Mouse (Mus musculus) heart, embryonic 12.5 days (tissue): ENCODE measurements around the gene Cep55. TPM values are rescaled to one million over a fixed set of nuclear protein-coding genes. Genes with fewer than 3 reads are reported as not detected.

Source experiments
- ATAC-seq: fragments of 200-750 bp; cut with Nextera tagmentation; 2 replicates; pipeline ENCODE4 v1.8.0; 2017; ENCODE audit warnings: moderate TSS enrichment, moderate library complexity; ENCODE audit not compliant: insufficient number of reproducible peaks, low FRiP score
- H3K27ac ChIP-seq: fragments of 300-500 bp; sonication (generic); 2 replicates; pipeline ENCODE4 v1.5.1; 2016; ENCODE audit warnings: mild to moderate bottlenecking, moderate library complexity; ENCODE audit not compliant: poor library complexity, severe bottlenecking
- H3K27me3 ChIP-seq: fragments of 300-500 bp; sonication (generic); replicated peaks from 2 replicates; pipeline ENCODE4 v1.6.1; 2016; ENCODE audit warnings: mild to moderate bottlenecking, moderate library complexity
- H3K36me3 ChIP-seq: fragments of 300-500 bp; sonication (generic); 2 replicates; pipeline ENCODE4 v1.6.1; 2016; ENCODE audit warnings: mild to moderate bottlenecking, moderate library complexity
- H3K4me1 ChIP-seq: fragments of 300-500 bp; sonication (generic); replicated peaks from 2 replicates; pipeline ENCODE4 v1.6.1; 2016; ENCODE audit warnings: mild to moderate bottlenecking
- H3K4me2 ChIP-seq: fragments of 300-500 bp; sonication (generic); 2 replicates; pipeline ENCODE4 v1.6.1; 2016; ENCODE audit warnings: mild to moderate bottlenecking, moderate library complexity
- H3K4me3 ChIP-seq: fragments of 300-500 bp; sonication (generic); 2 replicates; pipeline ENCODE4 v1.5.1; 2016; ENCODE audit warnings: mild to moderate bottlenecking
- H3K9ac ChIP-seq: fragments of 300-500 bp; sonication (generic); 2 replicates; pipeline ENCODE4 v1.6.1; 2016; ENCODE audit warnings: mild to moderate bottlenecking, moderate library complexity
- H3K9me3 ChIP-seq: fragments of 300-500 bp; sonication (generic); replicated peaks from 2 replicates; pipeline ENCODE4 v1.6.1; 2016; ENCODE audit warnings: mild to moderate bottlenecking, moderate library complexity
- WGBS: fragments of 180-500 bp; shearing (Covaris S2); methylation state at CpG from one replicate; pipeline ENCODE4 v1.1.7; 2016; 5-methylcytosine and 5-hydroxymethylcytosine counted together
- polyA plus RNA-seq: library from polyadenylated mRNA; unstranded; fragments of >200 nt; fragmentation: Nextera tagmentation; extraction: Ambion mirVana; gene quantifications from 2 replicates; pipeline ENCODE4 v1.2.1, GENCODE M21; 2016

Cep55 gene
- polyA plus RNA-seq, 1 experiment from 2014 or later: 34.5 TPM

GRCm38 (mm10) chr19:38076251-38076650 is 21.4 kb downstream of the Cep55 start:
- Histone ChIP-seq H3K9ac (no peak overlapping the region), H3K36me3 (peaks cover 25% of the 10 kb centered on the region), H3K4me1 (no peaks in the 10 kb centered on the region; the same call in 1 of the 2 replicates), H3K9me3 (no peaks in the 10 kb centered on the region), H3K4me3 (no peak overlapping the region), H3K27me3 (no peaks in the 10 kb centered on the region), H3K4me2 (no peak overlapping the region), H3K27ac (no peak overlapping the region)
- WGBS: 59% methylated on average over 2 of the region's 2 CpGs
- ATAC-seq: no peak

- 75% methylated on average over 3 of the region's 3 CpGs for WGBS
- H3K4me1 ChIP-seq: no peaks in the 10 kb centered on the region; the same call in 1 of the 2 replicates
- no peaks in the 10 kb centered on the region for H3K9me3 ChIP-seq
- H3K9ac ChIP-seq: no peak overlapping the region
- no peak for ATAC-seq
- H3K36me3 ChIP-seq: peaks cover 10% of the 10 kb centered on the region
- H3K4me2 ChIP-seq: no peak overlapping the region
- H3K4me3 ChIP-seq: no peak overlapping the region
- H3K27ac ChIP-seq: no peak overlapping the region
- no peaks in the 10 kb centered on the region for H3K27me3 ChIP-seq
Measured at GRCm38 (mm10) chr19:38077851-38078540, 23.2 kb downstream of the Cep55 start.

- Histone ChIP-seq H3K9ac (no peak overlapping the region), H3K4me1 (no peaks in the 10 kb centered on the region; the same call in 1 of the 2 replicates), H3K4me3 (no peak overlapping the region), H3K36me3 (no peaks in the 10 kb centered on the region), H3K27ac (no peak overlapping the region), H3K9me3 (no peaks in the 10 kb centered on the region), H3K4me2 (no peak overlapping the region), H3K27me3 (0 out of 2 replicates have a peak, but pooled peaks cover 6% of the 10 kb centered on the region)
- ATAC-seq: no peak
- WGBS: 65% methylated on average over 3 of the region's 3 CpGs
Measured at GRCm38 (mm10) chr19:38081361-38081760, 26.6 kb downstream of the Cep55 start.

GRCm38 (mm10) chr19:38082931-38083525 is 28.2 kb downstream of the Cep55 start:
- Histone ChIP-seq H3K27ac (no peak overlapping the region), H3K4me3 (no peak overlapping the region), H3K9me3 (no peaks in the 10 kb centered on the region), H3K4me2 (no peak overlapping the region), H3K9ac (no peak overlapping the region), H3K27me3 (0 out of 2 replicates have a peak, but pooled peaks cover 6% of the 10 kb centered on the region), H3K4me1 (no peaks in the 10 kb centered on the region), H3K36me3 (no peaks in the 10 kb centered on the region)
- WGBS: 63% methylated on average over 5 of the region's 5 CpGs
- no peak for ATAC-seq

- no peak overlapping the region for H3K27ac ChIP-seq
- ATAC-seq: no peak
- no peaks in the 10 kb centered on the region for H3K4me1 ChIP-seq
- H3K4me3 ChIP-seq: no peak overlapping the region
- WGBS: 74% methylated on average over 4 of the region's 4 CpGs
- no peak overlapping the region for H3K4me2 ChIP-seq
- no peaks in the 10 kb centered on the region for H3K36me3 ChIP-seq
- H3K9me3 ChIP-seq: no peaks in the 10 kb centered on the region
- no peak overlapping the region for H3K9ac ChIP-seq
- H3K27me3 ChIP-seq: 0 out of 2 replicates have a peak, but pooled peaks cover 6% of the 10 kb centered on the region
Measured at GRCm38 (mm10) chr19:38085841-38086240, 31.0 kb downstream of the Cep55 start.

- H3K4me2 ChIP-seq: no peak overlapping the region
- ATAC-seq: peak; percentile 59; the same call in 1 of the 2 replicates
Measured at GRCm38 (mm10) chr19:38086948-38087551, 32.2 kb downstream of the Cep55 start.

GRCm38 (mm10) chr19:38089358-38089757 is 34.5 kb downstream of the Cep55 start:
- ATAC-seq: no peak
- no peak overlapping the region for H3K27ac ChIP-seq
- peaks cover 18% of the 10 kb centered on the region for H3K27me3 ChIP-seq
- H3K9me3 ChIP-seq: no peaks in the 10 kb centered on the region
- H3K4me2 ChIP-seq: no peak overlapping the region
- H3K4me3 ChIP-seq: no peak overlapping the region
- no peak overlapping the region for H3K9ac ChIP-seq
- WGBS: 74% methylated on average over 8 of the region's 8 CpGs
- no peaks in the 10 kb centered on the region for H3K36me3 ChIP-seq
- no peaks in the 10 kb centered on the region for H3K4me1 ChIP-seq

More at GRCm38 (mm10) chr19:38086948-38087551, 32.2 kb downstream of the Cep55 start:
- Histone ChIP-seq H3K27me3 (0 out of 2 replicates have a peak, but pooled peaks cover 6% of the 10 kb centered on the region), H3K9ac (no peak overlapping the region), H3K4me1 (no peaks in the 10 kb centered on the region), H3K9me3 (no peaks in the 10 kb centered on the region), H3K36me3 (no peaks in the 10 kb centered on the region), H3K4me3 (no peak overlapping the region), H3K27ac (no peak overlapping the region)
- 57% methylated on average over 11 of the region's 11 CpGs for WGBS

- Histone ChIP-seq H3K36me3 (no peaks in the 10 kb centered on the region), H3K9ac (no peak overlapping the region), H3K4me2 (no peak overlapping the region), H3K4me3 (no peak overlapping the region), H3K27ac (no peak overlapping the region), H3K4me1 (no peaks in the 10 kb centered on the region), H3K27me3 (peaks cover 29% of the 10 kb centered on the region), H3K9me3 (no peaks in the 10 kb centered on the region)
- no peak for ATAC-seq
- 72% methylated on average over 4 of the region's 4 CpGs for WGBS
Measured at GRCm38 (mm10) chr19:38091512-38091985, 36.7 kb downstream of the Cep55 start.

- no peak for ATAC-seq
- Histone ChIP-seq H3K9ac (no peak overlapping the region), H3K27ac (no peak overlapping the region), H3K4me1 (peaks cover 11% of the 10 kb centered on the region), H3K4me3 (no peak overlapping the region), H3K9me3 (no peaks in the 10 kb centered on the region), H3K4me2 (no peak overlapping the region), H3K27me3 (peaks cover 73% of the 10 kb centered on the region), H3K36me3 (no peaks in the 10 kb centered on the region)
- 11% methylated on average over 4 of the region's 4 CpGs for WGBS
Measured at GRCm38 (mm10) chr19:38096231-38096630, 41.4 kb downstream of the Cep55 start.

GRCm38 (mm10) chr19:38096858-38097758 is 42.3 kb downstream of the Cep55 start, which contains the start of gene Ffar4:
Gene Ffar4 (plus strand): TSS chr19:38097071.
- no peak within 1 kb of the TSS for H3K9ac ChIP-seq
- peak within 1 kb of the TSS; percentile 25 for H3K4me3 ChIP-seq
- peaks cover 11% of the 10 kb centered on the region for H3K4me1 ChIP-seq
- no peaks in the 10 kb centered on the region for H3K9me3 ChIP-seq
- peak; percentile 36; the same call in 1 of the 2 replicates for ATAC-seq
- no peak within 1 kb of the TSS for H3K27ac ChIP-seq
- H3K27me3 ChIP-seq: peaks cover 78% of the 10 kb centered on the region
- peak within 1 kb of the TSS; percentile 55 for H3K4me2 ChIP-seq
- under 1% methylated on average over 77 of the region's 77 CpGs for WGBS
- no peaks in the 10 kb centered on the region for H3K36me3 ChIP-seq
